Mouse (Mus musculus) liver, embryonic 14.5 days (tissue): ENCODE measurements at regions not wholly inside any gene's neighbourhood (a gene's known extent, or its start where the extent isn't known, plus 50 kb on each side); places are given as distances from the start of the nearest gene placed in this dataset.
"Not testable (repeated sequence)": the region's sequence is repeated elsewhere in the genome, so short reads cannot be mapped to it uniquely, and the experiment has no call there.

Source experiments
- ATAC-seq: fragments of 200-750 bp; cut with Nextera tagmentation; 2 replicates; pipeline ENCODE4 v1.8.0; 2017; ENCODE audit warnings: moderate number of reproducible peaks, mild to moderate bottlenecking, moderate library complexity; ENCODE audit not compliant: insufficient read depth
- DNase-seq, 3 experiments: peaks; one replicate each; pipeline ENCODE4 v3.0.0-alpha.2; 2012 to 2013; ENCODE audit warnings: low read depth in 3 of 3, low spot score in 3 of 3
- H3K27ac ChIP-seq: fragments of 300-500 bp; sonication (generic); 2 replicates; pipeline ENCODE4 v1.5.1; 2014; ENCODE audit warnings: moderate library complexity, mild to moderate bottlenecking, control low read depth, inconsistent platforms
- H3K27me3 ChIP-seq: fragments of 300-500 bp; sonication (generic); 2 replicates; pipeline ENCODE4 v1.6.1; 2014; ENCODE audit warnings: mild to moderate bottlenecking, low read length, moderate library complexity; ENCODE audit not compliant: control insufficient read depth, insufficient read depth
- H3K36me3 ChIP-seq: fragments of 300-500 bp; sonication (generic); replicated peaks from 2 replicates; pipeline ENCODE4 v1.6.1; 2014; ENCODE audit warnings: low read depth; ENCODE audit not compliant: control insufficient read depth, insufficient read depth
- H3K4me1 ChIP-seq, 2 experiments: fragments of 200-500 bp in 1 of 2; fragments of 300-500 bp in 1 of 2; sonication (generic) in 1 of 2; replicated peaks; 2 replicates each; pipeline ENCODE4 v1.6.1; 2012 to 2014; ENCODE audit warnings: antibody characterized with exemption in 1 of 2, inconsistent platforms in 1 of 2, low read length in 1 of 2; ENCODE audit not compliant: control insufficient read depth in 2 of 2, insufficient read depth in 2 of 2
- H3K4me2 ChIP-seq: fragments of 300-500 bp; sonication (generic); 2 replicates; pipeline ENCODE4 v1.6.1; 2014; ENCODE audit warnings: low read depth, mild to moderate bottlenecking, control low read depth, moderate library complexity
- H3K4me3 ChIP-seq, 2 experiments: fragments of 200-500 bp in 1 of 2; fragments of 300-500 bp in 1 of 2; sonication (generic) in 1 of 2; 2 replicates each; pipeline ENCODE4 v1.5.1; 2012 to 2014; ENCODE audit warnings: low read depth in 2 of 2, low read length in 2 of 2, mild to moderate bottlenecking in 2 of 2, control low read depth in 1 of 2, inconsistent platforms in 1 of 2, moderate library complexity in 1 of 2; ENCODE audit not compliant: insufficient read depth in 1 of 2
- H3K9ac ChIP-seq: fragments of 300-500 bp; sonication (generic); replicated peaks from 2 replicates; pipeline ENCODE4 v1.6.1; 2014; ENCODE audit warnings: mild to moderate bottlenecking, control low read depth, moderate library complexity
- H3K9me3 ChIP-seq: fragments of 300-500 bp; sonication (generic); 2 replicates; pipeline ENCODE4 v1.6.1; 2016; ENCODE audit warnings: low read length, mixed read lengths; ENCODE audit not compliant: control insufficient read depth
- CTCF ChIP-seq: IDR thresholded peaks from 2 replicates; pipeline ENCODE4 v1.5.1; 2016; ENCODE audit warnings: antibody characterized with exemption, low read depth, control low read depth
- EP300 ChIP-seq: IDR thresholded peaks from 2 replicates; pipeline ENCODE4 v1.6.1; 2016; ENCODE audit warnings: antibody characterized with exemption, low read depth
- WGBS: fragments of 180-500 bp; shearing (Covaris S2); extraction: QIAGEN DNeasy Blood & Tissue Kit; methylation state at CpG from one replicate; pipeline ENCODE4 v1.1.7; 2014; ENCODE audit not compliant: insufficient replicate concordance; 5-methylcytosine and 5-hydroxymethylcytosine counted together

DNA sequence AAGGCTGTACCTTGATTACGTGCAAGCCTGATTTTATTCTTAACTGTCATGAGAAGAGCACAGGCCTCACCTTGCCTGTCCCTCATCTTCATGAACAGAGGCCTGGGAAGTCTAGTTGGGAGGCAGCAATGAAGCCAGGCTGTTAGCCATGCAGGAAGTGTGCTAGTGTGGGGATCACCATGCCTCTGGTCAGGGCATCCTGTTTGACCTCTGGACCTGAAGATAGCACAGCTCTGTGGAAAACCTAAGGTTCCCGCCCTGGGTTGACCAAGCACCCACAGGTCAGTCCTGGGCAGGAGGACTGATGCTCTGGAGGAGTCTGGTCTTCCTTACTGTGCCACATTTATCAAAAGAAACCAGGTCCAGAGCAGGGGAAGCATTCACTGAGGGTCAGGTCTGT lies 157.6 kb downstream of the Gm906 start:
- Histone ChIP-seq H3K27me3 (no peaks in the 10 kb centered on the region), H3K9ac (no peak overlapping the region), H3K4me2 (no peak overlapping the region), H3K4me3 (no peak overlapping the region), H3K9me3 (no peaks in the 10 kb centered on the region), H3K36me3 (no peaks in the 10 kb centered on the region), H3K27ac (no peak overlapping the region), H3K4me1 (no peaks in the 10 kb centered on the region)
- ATAC-seq, result no peak
- TF ChIP-seq CTCF (no peak), EP300 (no peak)
- 46% methylated on average over 2 of the region's 2 CpGs for WGBS
- DNase-seq, result no peak

DNA sequence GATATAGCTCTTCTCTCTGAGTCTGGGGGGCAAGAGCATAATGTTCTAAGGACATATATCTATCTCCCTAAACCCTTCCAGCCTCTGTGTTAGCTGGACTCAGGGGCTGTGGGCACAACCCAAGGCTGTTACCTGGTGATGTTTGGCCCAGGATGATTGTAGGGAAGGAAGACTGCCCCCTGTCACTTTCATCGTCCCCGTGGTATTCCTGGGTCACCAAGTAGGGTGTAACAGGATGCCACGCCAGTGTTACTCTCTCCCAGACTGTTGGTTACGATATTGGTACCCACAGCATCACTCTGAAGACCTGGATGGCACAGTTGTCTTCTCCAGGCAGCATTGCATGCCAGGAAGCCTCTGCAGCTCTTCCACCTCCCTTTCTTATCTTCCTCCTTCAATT lies 185.3 kb downstream of the Gm906 start:
- TF ChIP-seq CTCF, result no peak

DNA sequence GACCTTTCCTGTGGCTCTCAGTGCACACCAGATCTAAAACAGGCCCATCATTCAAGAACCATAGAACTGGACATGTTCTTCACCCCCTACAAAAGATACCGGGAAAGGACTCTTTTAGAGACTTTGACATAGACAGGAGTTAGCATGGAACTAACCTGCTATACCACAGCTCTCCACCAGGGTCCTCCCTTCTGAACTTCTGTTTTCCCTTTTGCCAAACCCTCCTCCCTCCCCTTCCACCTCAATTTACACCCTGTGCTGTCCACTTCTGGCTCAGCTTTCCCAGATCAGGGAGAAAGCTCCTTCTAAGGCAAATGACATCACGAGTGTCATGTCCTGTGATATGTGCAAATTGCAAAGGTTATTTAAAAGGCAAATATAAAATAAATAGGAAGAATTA lies 185.7 kb downstream of the Gm906 start:
- H3K4me3 ChIP-seq, H3K4me1 ChIP-seq, ATAC-seq, H3K9ac ChIP-seq, H3K27ac ChIP-seq, H3K9me3 ChIP-seq, H3K4me2 ChIP-seq, DNase-seq, H3K27me3 ChIP-seq, H3K36me3 ChIP-seq: not testable (repeated sequence)
- WGBS, result 48% methylated on average over 2 of the region's 2 CpGs

More for the DNA sequence above, 185.3 kb downstream of the Gm906 start:
- Histone ChIP-seq H3K9me3 (no peaks in the 10 kb centered on the region), H3K9ac (no peak overlapping the region), H3K27me3 (no peaks in the 10 kb centered on the region), H3K27ac (no peak overlapping the region), H3K36me3 (no peaks in the 10 kb centered on the region), H3K4me2 (no peak overlapping the region), H3K4me3 (no peak overlapping the region), H3K4me1 (no peaks in the 10 kb centered on the region)
- ATAC-seq (no peak), DNase-seq (no peak)
- WGBS, result 52% methylated on average over 4 of the region's 4 CpGs

DNA sequence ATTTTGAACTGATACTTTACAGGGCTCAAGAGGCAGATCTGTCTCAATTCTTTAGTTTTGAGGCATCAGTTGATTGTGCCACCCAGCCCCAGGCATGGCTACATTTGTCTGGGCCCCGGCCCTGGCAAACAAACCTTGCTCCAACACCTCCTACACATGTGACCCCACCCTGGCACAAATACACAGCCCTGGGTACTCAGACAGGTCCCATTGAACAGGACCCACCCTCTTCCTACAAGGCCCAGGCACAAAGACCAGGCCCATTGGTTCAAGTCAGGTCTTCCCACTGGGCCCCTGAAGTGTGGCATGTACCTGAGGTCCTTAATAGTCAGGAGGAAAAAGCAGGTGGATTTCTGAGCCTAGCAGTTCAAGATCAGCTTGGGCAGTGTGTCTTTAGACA lies 190.4 kb downstream of the Gm906 start:
- not testable (repeated sequence) for H3K9ac ChIP-seq, H3K4me3 ChIP-seq, H3K9me3 ChIP-seq, H3K27me3 ChIP-seq, H3K4me2 ChIP-seq, H3K36me3 ChIP-seq, H3K4me1 ChIP-seq, DNase-seq, ATAC-seq, H3K27ac ChIP-seq
- 62% methylated on average over 1 of the region's 1 CpGs for WGBS

DNA sequence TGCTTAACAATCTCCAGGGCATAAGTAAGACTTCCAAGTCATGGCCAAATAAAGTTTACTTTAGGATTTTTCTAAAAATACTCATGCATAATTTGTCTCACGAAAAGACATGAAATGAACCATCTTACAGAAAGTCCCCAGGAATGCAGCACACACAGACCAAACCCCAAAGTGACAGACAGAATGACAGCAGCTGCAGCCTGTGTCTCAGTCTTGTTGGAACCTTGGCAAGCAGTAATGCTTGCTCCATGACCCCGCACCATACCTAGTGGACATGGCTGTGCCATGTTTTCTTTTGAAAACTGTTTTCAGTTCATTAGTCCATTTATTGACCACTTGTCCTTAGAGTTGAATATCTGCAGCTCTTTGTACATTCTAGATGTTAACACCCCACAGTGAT lies 191.1 kb downstream of the Gm906 start:
- 61% methylated on average over 2 of the region's 2 CpGs for WGBS
- not testable (repeated sequence) for H3K4me3 ChIP-seq, DNase-seq, H3K4me2 ChIP-seq, H3K27me3 ChIP-seq, H3K4me1 ChIP-seq, H3K27ac ChIP-seq, H3K9ac ChIP-seq, H3K36me3 ChIP-seq, H3K9me3 ChIP-seq, ATAC-seq

DNA sequence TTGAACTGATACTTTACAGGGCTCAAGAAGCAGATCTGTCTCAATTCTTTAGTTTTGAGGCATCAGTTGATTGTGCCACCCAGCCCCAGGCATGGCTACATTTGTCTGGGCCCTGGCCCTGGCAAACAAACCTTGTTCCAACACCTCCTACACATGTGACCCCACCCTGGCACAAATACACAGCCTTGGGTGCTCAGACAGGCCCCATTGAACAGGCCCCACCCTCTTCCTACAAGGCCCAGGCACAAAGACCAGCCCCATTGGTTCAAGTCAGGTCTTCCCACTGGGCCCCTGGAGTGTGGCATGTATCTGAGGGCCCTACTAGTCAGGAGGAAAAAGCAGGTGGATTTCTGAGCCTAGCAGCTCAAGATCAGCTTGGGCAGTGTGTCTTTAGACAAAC lies 198.4 kb downstream of the Gm906 start:
- not testable (repeated sequence) for H3K4me1 ChIP-seq, H3K27me3 ChIP-seq, H3K9ac ChIP-seq, H3K4me3 ChIP-seq, H3K9me3 ChIP-seq, DNase-seq, ATAC-seq, H3K36me3 ChIP-seq, H3K4me2 ChIP-seq, H3K27ac ChIP-seq

DNA sequence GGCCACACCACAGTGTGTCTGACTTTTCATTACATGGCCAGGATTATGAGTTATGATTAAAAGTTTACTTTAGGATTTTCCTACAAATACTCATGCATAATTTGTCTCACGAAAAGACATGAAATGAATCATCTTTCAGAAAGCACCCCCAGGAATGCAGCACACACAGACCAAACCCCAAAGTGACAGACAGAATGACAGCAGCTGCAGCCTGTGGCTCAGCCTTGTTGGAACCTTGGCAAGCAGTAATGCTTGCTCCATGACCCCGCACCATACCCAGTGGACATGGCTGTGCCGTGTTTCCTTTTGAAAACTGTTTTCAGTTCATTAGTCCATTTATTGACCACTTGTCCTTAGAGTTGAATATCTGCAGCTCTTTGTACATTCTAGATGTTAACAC lies 199.0 kb downstream of the Gm906 start:
- not testable (repeated sequence) for H3K9ac ChIP-seq, H3K4me1 ChIP-seq, ATAC-seq, H3K27me3 ChIP-seq, DNase-seq, H3K4me2 ChIP-seq, H3K4me3 ChIP-seq, H3K27ac ChIP-seq, H3K36me3 ChIP-seq, H3K9me3 ChIP-seq
- WGBS, result 61% methylated on average over 3 of the region's 3 CpGs
